Mouse (Mus musculus) granulocyte monocyte progenitor cell, adult 5-6 weeks (primary cell): ENCODE results near the gene Alpk1. TPM values are rescaled to one million over a fixed set of nuclear protein-coding genes. Genes with fewer than 3 reads are reported as not detected.
A peak's percentile ranks its signal among the peaks of the same experiment; 100 is the strongest.

Source experiments
- ATAC-seq: replicated peaks from 2 replicates; pipeline ENCODE4 v1.8.0; 2016; ENCODE audit warnings: mild to moderate bottlenecking, moderate TSS enrichment, inconsistent platforms; ENCODE audit not compliant: poor library complexity, severe bottlenecking
- total RNA-seq, 2 experiments: library from RNA; stranded (forward) in 1 of 2; stranded (reverse) in 1 of 2; fragments of 200-712, 200-1000 nt in 1 of 2; fragments of >200 nt in 1 of 2; fragmentation: Nextera tagmentation in 1 of 2; gene quantifications; 2 replicates each; pipeline ENCODE4 v1.2.3; 2014 to 2017

Alpk1 gene
- total RNA-seq, 2 experiments from 2014 or later: 10.5 to 14.9 TPM

DNA sequence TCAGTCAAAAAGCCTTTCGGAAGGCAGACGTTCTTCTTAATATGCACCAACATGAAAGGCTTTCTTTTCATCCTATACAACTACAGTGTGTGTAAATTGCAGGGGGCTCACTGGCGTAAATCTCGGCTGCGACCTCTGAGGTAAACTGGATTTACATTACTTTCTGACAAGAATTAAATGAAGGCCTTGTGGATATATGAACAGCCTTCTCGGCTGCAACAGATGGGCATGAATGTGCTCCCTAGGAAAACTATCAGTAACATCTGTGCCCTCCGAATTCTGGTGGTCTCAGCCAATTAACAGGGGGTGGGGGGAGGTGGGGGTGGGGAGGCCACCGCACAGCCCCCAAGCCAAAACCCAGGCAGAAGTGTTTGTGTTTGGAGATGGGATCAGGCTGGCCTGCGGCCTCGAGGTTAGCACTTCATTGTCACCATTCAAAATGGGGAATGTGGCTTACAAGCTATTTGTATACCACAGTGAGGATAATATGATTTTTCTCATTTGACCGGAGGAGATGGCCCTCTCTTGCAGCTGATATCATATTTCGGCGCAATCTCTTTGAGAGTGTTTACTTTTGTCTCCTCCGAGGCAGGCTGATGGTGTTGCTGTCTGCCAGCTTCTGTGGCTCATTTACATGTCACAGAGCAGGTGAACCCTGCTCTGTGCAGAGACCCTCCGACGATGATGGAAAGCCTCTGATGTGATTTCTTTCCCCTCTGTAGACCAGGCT, 34.3 kb downstream of the Alpk1 start:
- ATAC-seq: no peak

- ATAC-seq: no peak
These were observed 34.8 kb downstream of the Alpk1 start for GRCm38 (mm10) chr3:127745504-127745903.

GRCm38 (mm10) chr3:127743614-127744365, 36.5 kb downstream of the Alpk1 start:
- no peak for ATAC-seq

- peak; percentile 59 for ATAC-seq
These were observed 38.9 kb downstream of the Alpk1 start for GRCm38 (mm10) chr3:127741473-127741872.

DNA sequence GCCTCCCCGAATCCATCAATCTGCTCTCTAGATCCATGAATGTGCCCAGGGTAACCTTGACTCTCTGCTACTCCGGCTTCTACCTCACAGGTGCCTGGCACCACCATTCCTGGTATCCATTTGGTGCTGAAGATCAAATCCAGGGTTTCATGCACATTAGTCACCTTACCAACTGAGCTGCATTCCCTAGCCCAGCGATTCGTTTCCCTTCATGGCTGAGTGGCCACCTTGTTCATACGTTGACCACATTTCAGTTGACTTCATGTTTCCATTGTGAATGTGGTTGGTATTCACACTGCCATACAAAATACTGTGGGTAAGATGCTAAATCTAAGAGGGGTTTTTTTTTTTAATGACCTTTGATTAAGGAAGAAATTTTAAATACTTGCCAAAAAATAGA, 42.5 kb downstream of the Alpk1 start:
- no peak for ATAC-seq

DNA sequence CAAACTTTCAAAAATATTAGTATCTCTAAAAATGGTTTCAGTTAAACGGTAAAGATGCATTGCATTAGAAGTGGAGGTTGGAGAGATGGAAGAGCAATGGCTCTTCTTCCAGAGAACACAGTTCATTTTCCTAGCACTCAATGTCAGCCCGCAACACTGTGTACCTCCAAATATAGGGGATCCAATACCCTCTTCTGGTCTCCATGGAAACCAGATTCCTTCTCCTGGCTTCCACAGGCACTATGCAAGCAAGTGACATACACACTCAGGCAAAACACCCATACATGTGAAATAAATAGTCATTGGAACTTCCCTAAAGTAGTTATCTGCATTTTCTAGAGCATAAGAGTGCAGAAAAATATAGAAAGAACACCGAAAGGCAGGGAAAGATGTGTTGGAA, 44.9 kb downstream of the Alpk1 start:
- ATAC-seq: no peak

GRCm38 (mm10) chr3:127729513-127730137, 50.7 kb downstream of the Alpk1 start:
- no peak for ATAC-seq

DNA sequence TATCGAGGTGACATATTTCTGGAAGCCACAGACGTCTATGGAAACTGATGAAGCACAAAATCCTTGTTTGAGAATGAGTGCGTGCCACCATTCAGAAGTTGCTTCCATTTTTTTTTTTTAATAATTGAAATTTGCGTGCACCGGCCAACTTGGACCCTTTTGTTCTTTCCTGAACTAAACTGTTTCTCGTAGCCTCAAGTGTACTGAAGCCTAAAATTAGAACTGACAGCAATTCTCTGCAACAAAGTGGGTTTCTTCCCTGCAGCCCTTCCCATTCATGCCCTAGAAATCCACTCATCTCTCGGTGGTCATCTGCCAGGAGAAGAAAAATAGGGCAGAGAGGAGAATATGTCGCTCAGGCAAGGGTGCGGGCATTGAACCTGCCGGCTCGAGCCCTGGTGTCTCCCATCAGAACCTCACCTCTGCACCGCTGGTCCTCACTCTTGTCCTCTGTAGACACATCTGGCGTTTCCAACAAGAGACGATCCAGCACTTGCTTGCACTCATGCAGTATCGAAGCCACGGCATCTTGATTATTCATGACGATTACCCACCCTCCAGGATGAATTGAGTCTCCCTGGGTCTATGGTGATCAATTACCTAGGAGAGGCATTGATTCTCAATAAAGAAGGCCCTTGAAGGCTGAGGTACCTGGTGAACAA, 51.3 kb downstream of the Alpk1 start:
- ATAC-seq: no peak

GRCm38 (mm10) chr3:127728046-127728445, 52.3 kb downstream of the Alpk1 start:
- ATAC-seq: no peak

DNA sequence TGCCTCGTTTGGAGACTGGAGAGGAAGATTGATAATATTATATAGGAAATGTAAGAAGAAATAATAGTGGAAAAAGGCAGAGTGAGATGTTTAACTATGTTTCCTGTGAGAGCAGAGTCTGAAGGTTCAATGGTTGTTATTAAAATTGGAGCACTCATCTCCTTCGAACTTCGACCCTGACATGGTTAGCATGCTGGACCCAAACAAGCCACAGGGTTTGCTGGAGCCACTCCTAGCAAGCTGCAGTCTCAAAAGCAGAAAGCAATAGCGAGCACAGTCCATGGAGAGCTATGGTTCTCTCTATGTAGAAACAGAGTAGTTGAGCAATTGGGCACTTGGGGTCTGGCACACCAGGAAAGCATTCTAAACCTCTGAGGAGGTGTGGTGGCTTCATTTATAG, 59.4 kb downstream of the Alpk1 start:
- ATAC-seq: no peak

DNA sequence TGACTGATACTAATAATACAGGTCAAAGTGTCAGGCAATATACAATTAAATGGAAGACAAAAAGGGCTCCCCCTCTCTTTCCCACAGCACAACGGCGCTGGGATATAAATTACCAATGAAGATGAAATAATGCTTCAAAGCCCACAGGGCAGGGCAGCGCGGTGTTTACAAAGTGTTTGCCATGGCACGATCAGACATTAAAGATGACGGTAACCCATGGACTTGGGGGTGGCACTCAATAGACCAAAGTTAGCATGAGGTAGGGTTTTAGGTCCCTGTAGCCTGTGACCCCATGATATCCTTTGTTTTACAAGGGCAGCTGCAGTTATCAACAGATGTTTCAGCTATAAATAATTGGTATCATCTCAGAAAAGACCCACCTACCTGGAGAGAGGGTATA, 60.3 kb downstream of the Alpk1 start:
- ATAC-seq: no peak

DNA sequence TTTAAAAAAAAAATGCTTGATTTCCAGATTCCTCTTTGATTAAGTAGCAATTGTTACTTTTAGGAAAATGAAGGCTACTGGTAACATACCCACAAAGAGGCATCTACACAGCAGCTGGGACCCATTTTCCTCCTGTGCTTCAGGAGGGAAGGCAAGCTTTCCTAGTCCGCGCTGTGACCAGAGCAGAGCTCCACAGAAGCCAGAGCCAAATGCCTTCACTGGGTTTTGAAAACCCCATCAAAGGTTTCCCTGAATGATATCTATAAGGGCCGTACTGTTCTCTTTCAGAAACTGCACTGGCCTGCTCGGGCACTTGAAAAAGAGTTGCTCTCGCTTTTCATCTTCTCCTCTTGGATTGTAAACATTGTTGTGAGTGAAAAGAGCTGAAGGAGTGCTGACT, 60.7 kb downstream of the Alpk1 start:
- ATAC-seq: no peak

DNA sequence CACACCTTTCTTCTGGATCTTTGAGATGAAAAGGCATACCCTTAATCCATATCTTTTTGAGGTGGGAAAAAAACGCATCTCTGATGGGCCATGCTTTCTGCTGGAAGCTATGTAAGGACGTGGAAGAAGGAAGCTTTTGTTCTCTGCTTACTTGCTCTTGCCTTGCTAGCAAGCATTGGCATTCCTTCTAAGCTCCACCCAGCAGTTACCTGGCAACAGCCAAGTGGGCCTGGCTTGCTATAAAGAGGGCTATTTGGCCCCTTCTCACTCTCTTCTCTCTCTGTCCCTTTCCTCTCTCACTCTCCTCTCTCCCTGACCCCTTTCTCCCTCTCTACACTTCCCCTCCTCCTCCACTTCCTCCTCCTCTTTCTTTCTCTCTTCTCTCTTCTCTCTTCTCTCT, 63.6 kb downstream of the Alpk1 start:
- ATAC-seq: no peak

GRCm38 (mm10) chr3:127713112-127713511, 67.2 kb downstream of the Alpk1 start:
- ATAC-seq: no peak

DNA sequence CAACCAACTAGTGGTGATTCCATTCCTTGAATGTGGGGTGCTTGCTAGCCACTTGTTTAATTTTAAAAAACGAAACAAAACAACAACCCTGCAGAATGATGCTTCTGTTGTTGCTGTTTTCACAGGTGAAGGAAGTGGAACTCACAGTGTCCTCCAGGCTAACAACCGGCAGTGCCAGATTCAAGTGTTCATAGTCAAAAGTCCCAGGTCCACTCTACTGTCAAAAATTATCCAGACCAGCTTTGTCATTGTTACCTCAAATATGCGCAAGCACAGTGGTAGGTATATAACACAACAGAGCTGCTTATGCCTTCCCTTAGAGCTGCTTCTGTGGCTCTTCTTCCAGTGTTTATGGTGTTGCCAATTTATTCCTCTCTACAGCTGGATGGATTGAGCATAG, 68.8 kb downstream of the Alpk1 start:
- no peak for ATAC-seq

DNA sequence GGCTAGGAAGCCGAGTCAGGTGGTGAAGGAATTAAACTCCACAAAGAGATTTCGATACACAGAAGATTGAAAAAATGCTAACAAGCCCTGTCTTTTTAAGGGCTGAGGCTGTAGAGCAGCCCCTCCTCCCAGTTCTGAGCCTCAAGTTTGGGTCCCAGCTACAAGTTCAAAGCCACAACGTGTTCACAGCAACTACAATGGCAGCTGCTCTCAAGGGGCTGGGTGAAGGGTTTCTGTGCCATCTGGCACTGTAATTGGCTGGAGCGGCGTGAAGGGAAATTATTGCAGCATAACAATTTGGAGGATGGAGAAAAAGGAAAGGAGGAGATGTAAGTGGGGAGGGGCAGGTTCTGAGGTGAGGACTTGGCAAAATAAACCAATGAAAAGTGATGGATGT, 73.2 kb downstream of the Alpk1 start:
- no peak for ATAC-seq

DNA sequence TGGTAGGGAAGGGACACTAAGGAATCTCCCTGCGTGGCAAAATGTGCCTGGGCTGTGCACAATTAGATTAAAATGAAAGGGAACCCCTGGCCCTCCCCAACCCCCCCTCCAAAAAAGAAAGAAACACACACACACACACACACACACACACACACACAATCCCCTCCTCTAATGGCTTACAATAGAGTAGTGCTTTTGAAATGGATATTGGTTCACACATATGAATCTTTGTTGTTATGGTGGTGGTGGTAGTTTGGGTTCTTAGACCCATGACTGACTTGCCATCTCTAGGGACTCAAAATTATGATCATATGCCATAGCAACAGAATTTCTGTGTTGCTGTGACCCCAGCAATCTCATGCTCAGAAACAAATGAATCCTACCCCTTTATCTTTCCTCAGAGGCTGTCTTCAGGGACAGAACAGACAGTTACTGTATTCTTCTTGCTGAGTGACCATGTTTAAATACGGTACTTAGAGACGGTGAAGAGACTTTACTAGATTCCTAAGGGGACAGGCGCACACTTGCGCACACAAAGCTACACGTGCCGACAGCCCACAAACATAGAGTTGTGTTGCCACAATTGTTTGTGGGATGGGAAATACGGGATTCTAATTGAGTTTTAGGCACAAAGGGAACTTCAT, 73.8 kb downstream of the Alpk1 start:
- ATAC-seq: no peak

DNA sequence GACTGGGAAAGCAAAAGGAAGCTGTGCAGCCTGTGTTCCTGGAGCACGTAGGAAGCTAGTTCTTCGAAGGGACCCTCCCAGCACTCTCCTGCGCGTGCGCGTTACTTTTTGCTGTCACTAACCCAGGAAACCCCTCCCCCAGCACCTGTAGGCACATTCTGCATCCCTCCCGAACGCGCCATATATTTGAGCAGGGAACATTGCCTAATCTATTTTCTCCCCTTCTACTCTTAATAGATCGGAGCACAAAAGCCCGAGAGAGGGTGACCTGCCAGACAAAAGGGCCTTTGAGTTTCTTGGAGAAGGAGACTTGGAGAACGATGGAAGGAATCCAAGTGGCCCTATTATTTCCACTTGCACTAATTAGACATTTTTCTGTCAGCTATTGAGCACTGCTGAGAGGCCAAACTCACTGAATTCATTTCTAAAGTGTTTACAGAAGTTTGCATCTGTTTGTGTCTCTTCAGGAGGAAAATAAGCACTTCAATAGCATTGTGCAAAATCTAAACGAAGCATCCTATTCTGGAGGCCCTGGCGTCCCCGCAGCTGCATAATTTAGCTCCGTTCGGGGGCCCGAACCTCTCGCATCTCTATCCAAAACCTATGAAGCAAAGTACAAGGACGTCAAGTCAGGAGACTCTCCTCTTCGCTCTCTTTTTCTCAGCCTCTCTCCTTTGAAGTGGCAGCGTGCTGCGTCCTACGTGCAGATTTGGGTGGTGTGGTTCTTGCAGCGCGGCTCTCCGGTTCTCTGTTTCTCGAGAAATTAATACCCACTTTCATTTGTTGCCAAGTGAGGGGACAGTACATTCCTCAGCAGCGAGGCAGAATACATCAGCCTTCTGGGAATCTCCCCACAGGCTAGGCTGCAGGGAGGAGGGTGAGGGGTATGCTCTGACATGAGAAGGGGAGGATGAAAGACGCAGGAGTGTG, 74.5 kb downstream of the Alpk1 start:
- no peak for ATAC-seq

- ATAC-seq: no peak
These were observed 75.2 kb downstream of the Alpk1 start for GRCm38 (mm10) chr3:127705139-127705514.
